Mouse (Mus musculus) layer of hippocampus, adult 8-10 months (tissue): ENCODE measurements around the gene Cd6. TPM values are rescaled to one million over a fixed set of nuclear protein-coding genes. Genes with fewer than 3 reads are reported as not detected.

Experiments
- DNase-seq, 2 experiments: peaks; one replicate each; pipeline ENCODE4 v3.0.0; 2022; ENCODE audit warnings: low spot score in 2 of 2
- total RNA-seq, 4 experiments: library from RNA; stranded (reverse); gene quantifications; 2 replicates each; pipeline ENCODE4 v1.2.4; 2022

Cd6 gene
- total RNA-seq, 4 experiments from 2014 or later: 0.16 to 0.20 (median 0.18) TPM; not detected in 1

GRCm38 (mm10) chr19:10767631-10768030 is 62.2 kb downstream of the Cd6 start:
- no peak for DNase-seq

DNA sequence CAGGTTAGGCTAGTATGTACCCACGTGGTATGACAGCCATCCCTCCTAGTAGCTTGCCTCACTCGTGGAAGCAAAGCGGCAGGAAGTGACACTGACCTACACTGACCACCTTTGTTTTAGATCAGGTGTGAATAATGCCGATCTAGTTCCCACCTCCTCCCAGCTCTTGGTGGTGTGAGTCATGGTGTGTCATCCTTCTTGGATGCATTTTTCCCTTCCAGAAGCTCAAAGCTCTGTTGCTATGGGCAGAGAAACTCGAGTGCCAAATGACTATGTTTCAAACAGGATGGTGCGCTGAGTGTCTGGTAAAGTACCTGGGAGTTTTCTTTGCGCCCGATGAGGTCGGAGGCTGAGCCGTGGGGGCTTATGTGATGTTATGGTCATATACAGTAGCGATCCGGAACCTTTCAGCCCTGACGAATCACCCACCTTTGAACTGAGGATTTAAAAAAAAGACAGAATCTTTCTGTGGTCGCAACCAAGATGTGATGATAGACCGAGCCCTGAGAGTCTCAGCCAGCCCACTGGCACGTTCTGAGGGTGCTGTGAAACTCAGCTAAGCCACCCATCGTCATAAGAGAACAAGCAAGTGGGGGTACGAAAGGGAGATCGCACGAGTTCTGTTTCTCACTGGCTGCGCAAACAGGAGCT is 66.4 kb downstream of the Cd6 start:
- peak in 1 of 2 experiments; percentile 37 for DNase-seq

DNA sequence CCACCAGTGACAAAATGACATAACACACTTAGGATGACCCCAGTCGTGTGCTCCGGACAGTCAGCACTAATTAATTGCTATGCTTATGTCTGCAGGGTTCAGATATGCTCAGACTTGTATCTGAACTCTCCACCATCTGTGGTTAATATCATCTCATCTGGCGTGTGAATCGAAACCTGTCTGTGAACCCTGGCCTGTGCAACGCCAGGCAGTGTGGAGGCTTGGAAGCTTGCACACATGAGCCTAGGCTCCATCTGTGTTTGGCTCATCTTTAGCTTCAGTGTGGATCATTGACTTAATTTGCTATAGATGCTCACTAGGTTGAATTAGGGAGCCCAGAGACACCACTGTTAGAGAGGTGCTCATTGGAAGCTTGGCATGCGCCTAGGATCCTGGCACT is 67.4 kb downstream of the Cd6 start:
- DNase-seq: no peak

DNA sequence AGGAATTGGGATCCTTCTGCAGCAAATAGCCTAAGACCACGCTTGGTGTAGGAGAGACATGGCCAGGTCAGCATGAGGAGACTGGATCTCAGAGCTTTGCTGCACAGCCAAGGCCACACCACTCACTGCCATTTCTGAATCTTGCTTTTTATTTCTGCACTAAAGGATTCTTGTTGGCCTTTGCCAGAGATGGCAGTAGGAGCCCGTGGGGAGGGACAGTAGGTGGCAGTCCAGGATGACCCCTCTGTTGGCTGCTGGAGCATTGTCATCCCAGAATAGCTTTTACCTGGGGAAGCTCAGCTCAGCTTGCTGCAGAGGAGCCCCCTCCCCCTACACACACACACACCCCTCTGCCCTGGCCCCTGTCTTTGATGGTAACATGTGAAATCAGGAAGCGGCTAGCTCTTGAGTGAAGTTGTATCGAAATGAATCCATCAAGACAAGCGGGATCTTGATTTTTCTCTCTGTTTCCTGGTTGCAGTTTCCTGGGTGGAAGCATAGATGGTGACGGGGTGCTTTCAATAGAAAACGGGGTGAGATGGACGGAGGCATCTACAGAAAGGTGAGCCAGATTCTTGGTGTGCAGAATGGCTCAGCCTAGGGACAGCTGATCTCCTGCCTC is 68.0 kb downstream of the Cd6 start:
- DNase-seq: no peak

DNA sequence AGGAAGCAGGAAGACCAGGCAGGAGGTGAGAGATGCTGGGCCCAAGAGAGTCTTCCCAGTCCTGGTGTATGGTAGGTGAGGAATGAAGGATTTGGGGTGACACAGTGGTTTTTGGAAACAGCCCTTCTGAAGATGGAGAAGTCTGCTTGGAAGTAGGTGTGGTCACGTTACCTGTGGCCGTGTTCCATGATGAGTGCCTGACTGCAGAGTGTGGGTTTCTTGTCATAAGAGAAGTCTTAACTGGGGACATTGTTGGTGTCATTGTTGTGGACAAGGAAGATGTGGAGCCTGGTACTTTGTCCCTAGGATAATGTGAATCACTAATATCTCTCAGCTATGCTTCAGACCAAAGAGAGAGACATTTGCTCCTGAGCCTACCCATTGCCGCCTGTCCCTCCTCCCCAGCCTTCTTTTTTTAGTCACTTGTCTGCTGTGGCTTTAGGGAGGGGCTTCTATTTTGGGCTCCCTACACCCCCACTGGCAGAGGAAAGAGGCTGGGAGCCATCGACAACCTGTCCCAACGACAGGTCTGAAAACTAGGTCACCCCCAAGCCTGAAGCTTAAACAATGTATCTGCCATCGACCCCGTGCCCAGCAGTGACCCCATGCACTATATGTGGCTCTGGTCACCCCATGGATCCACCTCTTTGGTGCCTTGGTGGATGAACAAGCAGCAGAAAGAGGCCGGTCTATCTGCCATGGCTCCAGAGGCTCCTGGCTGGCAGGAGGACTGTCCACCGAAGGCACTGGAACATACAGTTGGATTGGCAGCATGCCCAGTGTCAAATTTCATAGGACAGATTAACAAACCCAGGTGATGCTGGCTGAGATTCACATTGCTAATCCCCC is 69.7 kb downstream of the Cd6 start:
- DNase-seq: no peak

DNA sequence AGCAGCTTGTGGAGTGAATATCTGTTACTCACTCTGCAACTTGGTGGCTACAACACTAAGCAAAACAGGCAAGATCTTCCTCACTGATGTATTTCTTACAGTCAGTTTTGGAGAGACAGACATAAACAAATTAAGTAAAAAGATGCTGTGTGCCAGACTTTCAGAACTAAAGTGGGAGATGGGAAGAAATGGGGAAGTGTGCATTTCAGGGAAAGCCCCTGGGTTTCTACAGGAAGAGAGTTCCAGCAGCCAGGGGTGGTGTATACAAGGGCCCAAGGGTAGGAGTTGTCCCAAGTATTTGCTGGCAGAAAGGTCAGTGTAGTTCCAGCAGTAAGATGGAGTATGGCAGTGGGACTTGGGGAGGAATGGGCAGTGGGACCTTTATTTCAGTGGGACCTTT is 70.3 kb downstream of the Cd6 start:
- no peak for DNase-seq

GRCm38 (mm10) chr19:10758708-10759107 is 71.2 kb downstream of the Cd6 start:
- no peak for DNase-seq

DNA sequence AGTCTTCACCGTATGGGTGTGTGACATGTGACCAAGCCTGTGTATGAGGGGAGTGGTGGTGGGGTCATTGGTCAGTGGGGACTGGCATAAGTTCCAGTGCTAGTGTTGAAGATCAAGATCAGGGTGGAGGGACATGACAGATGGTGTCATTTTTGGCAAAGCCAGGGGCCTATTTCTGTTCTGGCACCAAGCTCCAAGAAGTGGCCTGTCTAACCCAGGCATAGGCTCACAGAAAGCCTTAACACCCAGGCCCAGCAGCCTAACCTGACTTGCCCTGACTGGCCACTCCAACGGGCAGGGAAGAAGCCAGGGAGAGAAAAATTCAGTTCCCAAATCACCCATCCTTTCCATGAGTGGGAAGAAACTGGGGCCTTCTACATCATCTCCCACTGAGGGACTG is 72.3 kb downstream of the Cd6 start:
- DNase-seq: no peak

GRCm38 (mm10) chr19:10757125-10757524 is 72.7 kb downstream of the Cd6 start:
- DNase-seq: no peak

DNA sequence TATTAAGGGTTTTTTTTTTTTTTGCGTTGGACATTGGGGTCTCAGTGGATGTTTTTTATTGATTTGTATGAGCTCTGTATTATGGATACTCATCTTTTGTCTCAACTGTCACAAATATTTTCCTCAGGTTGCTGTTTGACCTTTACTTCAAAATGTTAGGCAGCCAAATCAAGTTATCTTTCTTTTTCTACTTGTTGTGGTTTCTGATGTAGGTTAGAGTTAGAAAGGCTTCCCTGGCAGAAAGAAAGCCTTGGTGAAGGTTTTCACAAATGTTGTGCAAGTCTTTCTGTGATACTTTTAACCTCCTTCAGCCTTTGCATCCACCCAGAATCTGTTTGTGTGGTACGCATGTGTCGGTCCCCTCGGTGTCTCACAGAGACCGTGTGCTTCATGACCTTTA is 77.2 kb downstream of the Cd6 start:
- no peak for DNase-seq

DNA sequence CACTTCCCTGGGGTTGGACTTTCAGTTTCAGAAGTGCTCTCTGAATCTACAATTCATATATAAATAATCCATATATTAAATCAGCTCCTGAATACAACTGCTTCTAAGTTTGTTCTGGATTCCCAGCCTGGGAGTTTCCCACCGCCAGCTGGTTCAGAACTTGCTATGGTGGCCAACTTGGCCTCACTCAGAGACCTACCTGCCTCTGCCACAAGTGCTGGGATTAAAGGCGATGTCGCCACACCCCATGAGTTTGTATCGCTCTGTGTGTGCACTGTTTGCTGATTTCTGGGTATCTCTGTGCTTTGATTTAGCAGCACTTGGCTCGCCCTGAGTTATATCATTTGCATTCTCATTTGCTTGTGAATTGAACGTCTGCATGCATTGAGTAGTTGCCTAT is 77.8 kb downstream of the Cd6 start:
- DNase-seq: no peak

DNA sequence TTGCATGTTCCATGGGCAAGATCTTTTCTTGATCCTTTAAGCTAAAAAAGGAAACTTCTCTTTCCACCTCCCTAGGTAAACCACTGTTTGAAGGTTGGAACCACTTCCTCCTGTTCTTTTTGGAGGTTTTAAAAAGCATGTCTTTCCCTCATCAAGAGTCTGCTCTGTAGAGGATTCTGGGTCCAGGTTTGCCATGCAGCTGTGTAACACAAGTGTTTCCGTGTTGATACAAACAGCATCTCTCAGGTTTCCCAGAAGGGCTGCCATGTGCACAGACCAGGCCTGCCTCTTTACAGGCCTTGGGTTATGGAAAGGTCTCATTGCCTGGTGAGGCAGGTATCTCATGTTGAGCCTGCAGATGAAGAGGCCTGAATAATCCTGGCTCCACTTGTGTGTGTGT is 78.3 kb downstream of the Cd6 start:
- DNase-seq: no peak

- no peak for DNase-seq
Measured at GRCm38 (mm10) chr19:10750161-10750560, 79.7 kb downstream of the Cd6 start.

- DNase-seq: no peak
Measured at GRCm38 (mm10) chr19:10749295-10749694, 80.6 kb downstream of the Cd6 start.

DNA sequence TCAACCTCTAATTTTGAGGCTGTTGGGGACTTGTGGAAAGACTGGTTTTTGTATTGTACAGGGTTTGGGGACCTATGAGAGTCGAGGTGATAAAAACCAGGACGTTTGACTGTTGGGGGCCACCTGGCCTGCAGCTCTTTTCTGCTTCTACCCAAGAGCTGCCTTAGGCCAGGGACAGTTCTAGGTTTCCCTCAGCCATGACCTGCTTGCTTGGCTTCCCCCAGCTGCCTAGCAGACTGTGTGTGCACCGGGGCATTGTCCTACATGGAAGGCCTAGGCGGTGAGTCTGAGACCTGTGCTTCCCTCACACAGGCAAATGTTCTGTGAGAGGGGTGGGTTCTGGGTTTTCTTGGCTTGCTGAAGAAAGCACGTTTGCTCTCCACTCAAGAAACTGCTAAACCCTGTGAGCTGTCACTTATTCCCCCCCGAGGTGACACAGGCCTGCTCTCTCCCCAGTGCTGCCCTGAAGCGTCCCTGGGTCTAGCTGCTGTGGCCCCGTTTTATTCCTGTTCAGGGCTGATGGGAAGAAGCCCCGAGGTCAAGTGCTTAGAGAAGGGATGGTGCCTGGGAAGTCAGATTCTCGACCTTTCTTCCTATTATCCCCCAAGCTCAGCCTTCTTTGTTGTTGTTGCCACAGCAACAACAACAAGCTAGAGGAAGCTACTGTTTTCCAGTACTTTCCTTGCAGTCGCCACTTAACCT is 81.3 kb downstream of the Cd6 start:
- no peak for DNase-seq

DNA sequence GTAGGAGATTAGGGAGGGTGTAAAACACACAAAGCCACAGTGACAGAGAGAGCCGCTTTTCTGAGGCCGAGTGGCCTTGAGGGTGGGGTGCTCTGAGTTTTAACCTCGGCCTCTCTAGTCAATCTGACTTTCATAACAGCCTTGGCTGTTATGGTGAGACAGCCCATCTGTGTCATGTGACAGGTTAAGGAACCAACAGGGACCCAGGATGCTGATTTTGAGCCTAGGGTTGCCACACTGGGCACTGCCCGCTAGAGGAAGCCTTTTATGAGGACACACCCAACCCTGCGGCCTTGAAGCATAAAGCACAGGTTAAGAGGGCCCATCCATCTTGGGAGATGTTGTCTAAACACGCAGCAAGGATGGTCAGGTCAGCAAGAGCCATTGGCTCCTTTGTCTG is 82.1 kb downstream of the Cd6 start:
- no peak for DNase-seq

DNA sequence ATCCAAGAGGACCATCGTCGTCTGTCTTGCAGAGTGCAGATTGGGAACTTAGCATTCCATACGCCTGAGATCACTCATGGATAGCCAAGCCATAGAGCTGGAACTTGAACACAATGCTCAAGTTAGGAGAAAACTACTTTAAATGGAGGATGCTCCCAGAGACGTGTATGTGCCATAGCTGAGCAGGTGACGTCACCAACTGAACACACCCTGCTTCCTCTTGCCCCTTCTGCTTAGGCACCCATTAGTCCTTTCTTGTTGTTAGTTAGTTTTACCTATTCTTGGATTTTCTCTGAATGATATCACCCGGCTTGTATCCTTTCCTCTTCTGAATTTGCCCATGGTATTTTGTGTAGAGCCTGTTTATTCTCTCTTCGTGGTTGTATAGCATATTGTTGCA is 82.7 kb downstream of the Cd6 start:
- DNase-seq: no peak

DNA sequence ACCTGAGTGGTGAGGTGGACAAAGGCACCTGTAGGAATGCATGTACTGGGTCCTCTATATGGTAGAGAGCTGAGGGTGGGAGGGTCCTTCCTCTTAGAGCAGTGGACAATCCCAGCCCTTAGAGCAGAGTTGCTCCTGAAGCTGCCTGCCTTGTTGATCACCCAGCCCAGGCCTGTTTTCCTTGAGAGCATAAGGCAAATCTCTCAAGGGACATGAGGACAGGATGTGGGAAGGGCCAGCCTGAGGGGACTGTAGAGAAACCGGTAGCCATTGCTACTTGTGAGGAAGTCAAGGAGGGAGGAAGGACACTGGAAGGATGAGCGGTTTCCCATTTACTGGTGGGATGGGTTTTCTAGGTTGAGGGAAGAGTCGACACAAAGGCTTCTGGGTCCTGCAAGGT is 87.3 kb downstream of the Cd6 start:
- no peak for DNase-seq

GRCm38 (mm10) chr19:10742145-10742544 is 87.7 kb downstream of the Cd6 start:
- no peak for DNase-seq

DNA sequence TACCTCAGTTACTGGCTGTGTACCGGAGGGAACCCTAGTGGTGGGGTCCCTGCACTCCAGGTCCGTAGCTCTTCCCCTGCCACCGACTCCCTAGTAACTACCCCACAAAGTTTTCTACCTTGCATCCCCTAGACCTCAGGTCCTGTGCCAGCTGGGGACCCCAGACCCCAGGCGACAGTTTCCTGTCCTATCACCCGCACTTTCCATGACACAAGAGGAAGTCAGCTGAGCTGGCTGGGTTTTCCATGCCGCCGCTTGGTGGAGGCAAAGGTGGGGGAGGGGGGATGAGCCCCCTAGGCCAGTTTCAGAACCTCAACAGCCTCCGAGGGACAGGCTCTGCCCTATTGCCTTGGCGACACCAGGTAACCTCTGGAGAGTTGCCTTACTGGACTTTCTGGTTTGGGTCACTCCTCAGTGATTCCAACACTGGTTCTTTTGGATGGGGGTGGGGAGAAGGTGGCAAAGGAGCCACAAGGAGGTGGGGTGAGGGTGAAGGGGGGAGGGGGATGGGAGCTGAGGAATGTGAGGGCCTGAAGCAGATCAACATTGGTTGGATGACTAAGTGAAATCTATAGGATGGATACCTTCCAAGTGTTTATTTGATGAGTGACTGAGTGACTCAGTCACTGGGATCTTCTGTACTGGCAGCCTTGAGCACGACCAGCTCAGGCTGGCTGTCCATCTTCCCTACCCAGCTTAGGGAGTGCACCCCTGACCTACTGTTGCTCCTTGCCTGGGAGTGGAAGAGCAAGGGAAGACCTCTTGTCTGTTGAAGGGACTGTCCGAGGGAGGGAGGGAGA is 89.0 kb downstream of the Cd6 start:
- no peak for DNase-seq

GRCm38 (mm10) chr19:10739916-10740315 is 89.9 kb downstream of the Cd6 start:
- DNase-seq: no peak
